Mouse (Mus musculus): Measurements from ENCODE around the gene Pofut2.

- TF ChIP-seq CTCF (IDR thresholded peaks at IDR 0.05; ENCODE audit: low read depth), result no peak
- no peak for TF ChIP-seq EP300 (IDR thresholded peaks at IDR 0.05; ENCODE audit: low read depth)
These were observed 40.2 kb downstream of the Pofut2 start for GRCm38 (mm10) chr10:77299194-77299593.

Data from liver, embryonic 14.5 days (tissue).